Mouse (Mus musculus): ENCODE measurements around the gene Zbtb18.

The Zbtb18 gene

GRCm38 (mm10) chr1:177442196-177442808, at the start of gene Zbtb18:
TSS of gene Zbtb18 (plus strand) at chr1:177442351.
- DNase-seq (ENCODE audit: extremely low read depth, low read depth), result no peak

- no peak for DNase-seq (ENCODE audit: extremely low read depth, low read depth)
Measured at GRCm38 (mm10) chr1:177397455-177397854, 44.7 kb upstream of the Zbtb18 start.

DNA sequence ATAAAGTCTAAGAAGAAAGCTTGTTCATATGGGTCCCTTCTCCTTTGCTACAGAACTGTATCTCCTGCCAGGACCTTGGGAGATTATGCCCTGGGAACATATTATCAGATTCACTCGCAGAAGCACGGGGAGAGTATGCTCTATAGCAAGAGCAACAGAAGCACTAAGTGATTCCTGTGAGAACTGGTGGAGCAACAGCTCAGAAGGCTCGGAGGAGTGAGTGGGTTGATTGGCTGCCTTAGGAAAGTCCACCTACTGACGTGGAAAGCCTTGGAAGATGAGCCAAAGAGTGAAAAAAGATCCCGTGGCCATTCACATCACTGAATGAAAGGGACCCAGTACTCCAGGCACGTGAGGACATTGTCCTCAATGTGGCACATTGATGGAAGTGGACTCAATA, 37.0 kb upstream of the Zbtb18 start:
- DNase-seq (ENCODE audit: extremely low read depth, low read depth), result no peak

DNA sequence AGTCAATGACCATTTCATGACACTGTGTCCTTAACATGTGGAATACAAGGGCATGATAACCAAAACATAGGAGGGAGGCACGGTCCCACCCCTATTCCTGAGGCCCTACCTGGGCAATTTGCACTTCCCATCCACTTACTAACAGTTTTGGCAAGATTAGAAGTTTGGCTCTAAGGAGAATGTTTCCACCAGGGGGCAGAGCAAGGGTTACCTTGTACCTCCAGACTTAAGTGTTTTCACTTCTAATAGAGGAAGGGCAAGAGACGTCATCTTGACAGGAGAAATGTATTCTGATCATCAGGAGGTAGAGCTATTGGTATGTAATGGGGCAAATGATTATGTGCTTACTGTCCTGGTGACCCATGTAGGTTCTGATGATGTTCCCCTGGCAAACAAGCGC, 33.5 kb upstream of the Zbtb18 start:
- DNase-seq (ENCODE audit: extremely low read depth, low read depth), result peak; percentile 12

DNA sequence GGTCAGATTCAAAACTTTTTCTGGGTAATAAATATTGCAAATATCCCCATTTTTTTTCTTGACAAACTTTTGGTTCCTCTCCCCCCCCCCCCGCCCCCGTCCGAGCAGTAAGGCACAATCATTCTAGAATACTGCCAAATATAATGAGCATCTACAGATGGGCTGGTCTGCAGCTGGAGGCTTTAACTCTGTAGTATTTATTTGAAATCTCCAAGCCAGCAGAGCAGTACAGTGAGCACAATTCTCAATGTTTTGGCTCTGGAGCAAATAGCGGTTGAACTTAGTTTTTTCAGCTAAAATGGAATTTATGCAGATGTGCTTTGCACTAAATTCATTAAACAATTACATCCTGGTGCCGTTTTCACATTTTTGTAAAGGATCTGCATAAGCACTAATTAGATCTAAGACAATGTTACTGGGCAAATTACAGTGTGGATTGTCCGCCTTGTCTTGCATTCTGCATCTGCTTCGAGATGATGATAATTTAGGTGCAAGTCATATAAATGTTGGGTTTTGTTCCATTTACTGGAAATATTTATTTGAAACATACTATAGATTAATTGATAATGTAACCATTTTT, 31.3 kb upstream of the Zbtb18 start:
- no peak for DNase-seq (ENCODE audit: extremely low read depth, low read depth)

DNA sequence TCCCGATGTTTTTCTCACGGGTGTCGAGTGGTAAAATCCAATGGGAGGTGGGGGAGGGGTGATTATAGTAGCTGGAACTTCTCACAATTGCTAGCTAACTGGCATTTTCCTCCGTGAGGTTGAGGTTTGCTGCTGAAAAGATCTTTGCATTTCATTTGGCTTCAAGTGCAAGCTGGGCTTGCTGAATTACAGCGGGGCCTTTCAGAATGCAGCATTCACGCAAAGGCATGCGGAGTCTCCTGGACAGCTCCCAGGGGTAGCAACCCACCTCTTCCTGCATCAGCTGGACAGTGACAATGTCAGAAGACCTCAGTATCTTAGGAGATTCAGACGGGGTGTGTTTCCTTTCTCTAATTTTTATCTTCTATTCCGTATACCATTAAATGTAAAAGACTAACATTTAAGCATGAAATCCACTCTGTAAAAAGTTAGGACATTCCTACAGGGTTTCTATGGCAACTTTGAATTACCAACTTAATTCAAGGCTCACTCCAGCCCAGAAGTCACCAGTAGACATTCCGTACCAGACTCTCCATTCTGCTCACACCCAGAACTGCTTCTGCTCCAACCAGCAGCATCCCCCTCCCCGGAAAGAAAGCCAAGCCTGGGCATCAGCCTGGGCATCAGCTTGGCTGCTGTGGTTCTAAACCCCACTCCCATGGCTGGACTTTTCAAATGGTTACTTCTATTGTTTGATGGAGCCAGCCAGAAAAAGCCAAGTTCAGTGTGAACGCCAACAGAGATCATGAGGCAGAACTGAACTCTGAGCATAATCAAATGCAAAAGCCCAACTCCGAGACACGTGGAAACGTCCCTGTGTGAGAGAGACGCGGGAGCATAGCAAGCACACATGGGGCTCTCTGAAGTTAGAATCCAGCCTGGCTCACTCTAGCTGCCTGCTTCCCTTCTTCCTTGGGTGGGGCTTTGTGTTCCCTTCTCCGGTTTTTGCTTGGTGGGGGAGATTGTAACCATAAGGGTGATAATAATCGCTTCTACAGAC, 30.5 kb upstream of the Zbtb18 start:
- no peak for DNase-seq (ENCODE audit: extremely low read depth, low read depth)

- DNase-seq (ENCODE audit: extremely low read depth, low read depth), result no peak
Measured at GRCm38 (mm10) chr1:177419331-177419730, 22.8 kb upstream of the Zbtb18 start.

DNA sequence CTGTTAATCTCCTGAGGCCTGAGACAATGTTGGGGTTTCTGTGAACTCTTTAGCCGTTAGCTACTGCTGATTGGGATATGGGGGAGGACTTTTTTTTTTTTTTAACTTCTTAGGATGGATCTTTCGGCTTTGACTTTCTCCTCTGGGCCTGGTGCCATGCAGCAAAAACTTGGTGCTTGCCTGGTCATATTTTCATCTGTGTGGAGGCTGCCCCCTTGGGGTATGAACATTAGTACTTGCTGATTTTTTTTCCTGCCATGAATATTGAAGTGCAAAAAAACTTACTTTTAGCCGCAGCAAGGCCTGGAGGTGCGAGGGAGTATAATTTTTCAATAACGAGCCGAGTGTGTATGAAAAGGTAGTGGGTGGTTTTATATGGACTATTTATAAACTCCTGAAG, 22.0 kb upstream of the Zbtb18 start:
- no peak for DNase-seq (ENCODE audit: extremely low read depth, low read depth)

- no peak for DNase-seq (ENCODE audit: extremely low read depth, low read depth)
Measured at GRCm38 (mm10) chr1:177427862-177428261, 14.3 kb upstream of the Zbtb18 start.

- DNase-seq (ENCODE audit: extremely low read depth, low read depth), result no peak
Measured at GRCm38 (mm10) chr1:177428338-177428737, 13.8 kb upstream of the Zbtb18 start.

DNA sequence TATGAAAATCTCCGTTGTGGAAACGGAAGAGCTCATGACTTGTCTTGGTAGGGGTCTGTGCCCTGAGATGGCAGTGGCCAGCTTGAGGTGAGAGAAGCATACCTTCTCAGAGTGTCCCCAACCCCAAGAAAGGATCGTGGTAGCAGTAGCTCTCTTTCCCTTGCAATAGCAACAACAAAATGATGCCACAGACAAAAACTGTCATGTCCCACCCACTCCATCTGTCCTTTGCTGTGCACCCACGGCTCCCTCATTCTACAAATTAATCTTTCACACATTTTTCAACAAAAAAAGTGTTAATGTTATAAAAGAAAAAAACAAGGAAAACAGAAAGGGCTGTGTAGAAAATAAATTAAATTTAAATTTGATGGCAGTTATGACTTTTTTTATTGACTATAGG, 13.1 kb upstream of the Zbtb18 start:
- no peak for DNase-seq (ENCODE audit: extremely low read depth, low read depth)

DNA sequence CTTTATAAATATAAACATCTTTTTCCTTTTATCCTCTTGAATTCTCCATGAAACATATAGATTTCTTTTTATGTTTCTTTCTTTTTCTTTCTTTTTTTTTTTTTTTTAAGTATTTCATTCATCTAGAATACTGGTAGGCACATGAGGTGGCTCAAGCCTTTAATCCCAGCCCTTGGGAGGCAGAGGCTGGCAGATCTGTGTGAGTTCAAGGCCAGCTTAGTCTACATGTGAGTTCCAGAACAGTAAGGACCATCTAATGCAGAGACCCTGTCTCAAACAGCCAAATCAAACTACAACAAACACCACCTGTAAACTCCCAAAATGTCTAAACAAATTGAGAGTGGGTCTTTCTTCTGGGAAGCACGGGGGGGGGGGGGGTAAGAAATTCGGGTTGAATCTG, 1.7 kb upstream of the Zbtb18 start:
- DNase-seq (ENCODE audit: extremely low read depth, low read depth), result no peak

DNA sequence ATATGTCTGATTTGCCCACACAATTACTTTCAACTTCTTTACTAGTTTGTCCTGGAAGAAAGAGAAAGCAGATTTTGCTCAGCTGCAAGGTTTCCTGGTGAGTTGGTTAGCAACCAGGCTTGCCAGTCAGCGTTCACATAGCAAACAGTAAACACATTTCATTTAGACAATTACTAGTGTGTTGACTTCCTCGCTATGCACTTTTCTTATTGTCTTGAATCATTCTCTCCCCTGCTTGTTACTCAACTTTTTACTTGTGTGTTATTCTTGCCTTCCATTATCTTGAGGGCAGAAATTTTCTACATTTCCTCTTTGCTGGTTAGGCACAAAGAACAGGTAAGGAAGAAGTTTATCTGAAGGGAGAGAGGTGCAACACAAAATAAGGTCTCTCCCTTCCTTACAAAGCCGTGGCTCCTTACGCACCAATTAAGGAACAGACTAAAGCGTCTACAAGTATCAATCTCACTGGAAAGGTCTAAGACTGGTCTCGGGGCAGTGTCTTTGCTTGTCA, 1.1 kb upstream of the Zbtb18 start:
- DNase-seq (ENCODE audit: extremely low read depth, low read depth), result peak; percentile 54

- peak; percentile 73 for DNase-seq (ENCODE audit: extremely low read depth, low read depth)
Measured at GRCm38 (mm10) chr1:177441492-177442195, 507 bp upstream of the Zbtb18 start.

DNA sequence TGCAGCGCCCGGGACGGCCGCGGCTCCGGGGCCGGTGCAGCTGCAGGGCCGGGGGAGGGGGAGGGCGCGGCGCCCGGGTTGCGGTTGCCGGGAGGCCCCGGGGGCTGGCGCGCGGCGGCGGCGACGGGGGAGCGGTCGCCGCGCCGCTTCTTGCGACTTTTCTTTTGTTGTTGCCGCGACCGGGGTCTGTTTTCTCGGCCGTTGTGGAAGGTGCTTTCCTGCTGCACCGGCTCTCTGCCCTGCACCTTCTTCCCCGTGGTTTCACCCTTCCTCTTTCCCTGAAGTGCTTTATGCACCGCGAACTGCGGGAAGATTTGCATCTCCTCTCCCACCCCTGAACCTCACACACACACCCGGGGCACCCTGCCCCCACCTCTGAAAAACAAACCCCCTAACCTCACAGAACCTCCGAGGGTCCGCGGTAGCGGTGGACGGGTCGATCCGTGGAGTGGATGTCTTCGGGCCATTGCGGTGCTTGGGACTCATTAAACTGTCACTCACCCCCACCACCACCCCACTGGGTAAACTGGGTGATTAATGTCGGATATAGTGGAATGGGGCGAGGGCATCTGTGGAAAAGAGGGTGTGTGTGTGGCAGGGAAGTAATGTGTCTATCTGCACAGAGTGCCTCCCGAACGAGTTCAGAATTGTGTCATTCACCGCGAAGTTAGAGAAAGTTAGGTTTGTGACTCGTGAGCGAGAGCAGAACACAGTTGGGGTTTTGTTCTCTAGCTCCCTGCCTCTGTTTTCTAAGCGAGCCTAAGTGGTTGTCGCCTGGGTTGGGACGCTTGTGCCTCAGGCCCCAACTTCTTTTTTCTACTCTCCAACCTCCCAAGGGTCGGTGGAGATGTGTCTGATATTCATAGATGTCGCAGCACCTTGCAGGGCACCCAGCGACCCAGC, 921 bp downstream of the Zbtb18 start:
- peak; percentile 34 for DNase-seq (ENCODE audit: extremely low read depth, low read depth)

GRCm38 (mm10) chr1:177443724-177444482, 1.8 kb downstream of the Zbtb18 start:
- no peak for DNase-seq (ENCODE audit: extremely low read depth, low read depth)

DNA sequence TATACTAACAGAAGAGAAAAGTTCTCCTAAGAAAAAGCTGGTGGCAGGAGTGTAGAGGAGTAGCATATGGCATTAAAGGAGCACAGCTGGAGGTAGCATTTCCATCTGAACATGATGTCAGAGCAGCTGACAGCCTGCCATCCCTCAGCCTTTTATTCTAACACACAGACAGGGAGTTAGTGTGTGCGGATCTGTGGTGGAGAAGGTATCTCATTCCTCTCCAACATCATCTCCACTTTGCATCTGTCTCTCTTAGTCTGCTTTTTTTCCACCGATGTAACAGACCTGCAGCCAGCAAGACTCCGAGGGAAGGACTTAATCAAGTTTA, 2.3 kb downstream of the Zbtb18 start:
- DNase-seq (ENCODE audit: extremely low read depth, low read depth), result no peak

GRCm38 (mm10) chr1:177444941-177445340, 2.8 kb downstream of the Zbtb18 start:
- no peak for DNase-seq (ENCODE audit: extremely low read depth, low read depth)

- no peak for DNase-seq (ENCODE audit: extremely low read depth, low read depth)
Measured at GRCm38 (mm10) chr1:177445461-177446130, 3.4 kb downstream of the Zbtb18 start.
